Mouse (Mus musculus): ENCODE results near the gene Ccn6. TPM values are rescaled to one million over a fixed set of nuclear protein-coding genes. Genes with fewer than 3 reads are reported as not detected.

The Ccn6 gene
- polyA plus RNA-seq (2021; fragmentation: Nextera tagmentation), result 0.08 TPM in 1 of 2 replicates, not detected in the other
- long read RNA-seq, experiment 1, result 0 reads
- long read RNA-seq, experiment 2, result 0 reads

GRCm38 (mm10) chr10:39163694-39164093, at the start of gene Ccn6:
Gene Ccn6, minus strand, starts transcription at chr10:39163794.

DNA sequence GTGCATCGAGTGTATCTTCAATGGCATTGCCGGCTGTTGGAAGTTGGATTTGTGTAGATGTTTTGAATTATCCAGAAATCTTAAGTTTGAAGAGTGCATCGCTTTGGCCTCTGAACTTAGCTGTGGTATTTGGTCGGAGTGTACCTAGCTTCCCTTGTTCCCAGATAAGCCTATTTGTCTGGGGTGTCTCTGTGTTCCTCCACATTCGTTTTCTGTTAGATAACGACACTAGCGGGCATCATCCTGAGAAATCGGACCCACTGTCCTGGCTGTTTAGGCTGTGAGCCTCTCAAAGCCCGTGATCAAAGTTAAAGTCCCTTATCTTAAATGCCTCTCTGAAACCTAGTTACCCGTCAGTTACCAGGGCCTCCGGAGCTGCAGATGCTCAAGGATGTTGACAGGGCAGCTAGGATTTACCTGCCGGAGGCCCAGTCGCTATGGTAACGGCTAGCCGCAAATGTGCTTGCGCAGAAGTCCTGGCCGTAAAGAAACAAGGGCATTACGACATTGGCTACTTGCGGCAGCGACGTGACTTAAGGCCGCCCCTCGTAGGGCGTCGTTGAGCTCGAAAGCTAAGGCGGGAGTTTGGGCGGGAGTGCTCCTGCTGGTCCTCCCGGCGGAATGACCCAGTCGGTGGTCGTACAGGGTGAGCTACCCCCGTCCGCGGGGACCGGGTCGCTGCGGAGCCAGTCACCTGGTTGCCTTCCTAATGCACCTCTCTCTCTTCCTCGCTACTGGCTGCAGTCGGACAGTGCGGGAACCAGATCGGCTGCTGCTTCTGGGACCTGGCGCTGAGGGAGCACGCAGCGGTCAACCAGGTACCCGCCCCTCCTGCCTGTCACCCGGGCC, 29.9 kb downstream of the Ccn6 start, which contains the start of the genes Fam229b and Tube1:
Gene Fam229b, minus strand, starts transcription at position 453 of the 849 bp plus-strand sequence.
Gene Tube1, plus strand, starts transcription at position 515 of the 849 bp plus-strand sequence.

Other genes with a start within 250 kb of the Ccn6 start
- 1.1 and 1.4 TPM in 2 replicates for gene Lama4, start 198.3 kb downstream of the Ccn6 start, polyA plus RNA-seq (2021; fragmentation: Nextera tagmentation)
- gene Fam229b, start 29.9 kb downstream of the Ccn6 start, polyA plus RNA-seq (2021; fragmentation: Nextera tagmentation), result 37.4 and 40.6 TPM in 2 replicates
- gene Tube1, start 29.8 kb downstream of the Ccn6 start, polyA plus RNA-seq (2021; fragmentation: Nextera tagmentation), result 1.7 and 2.2 TPM in 2 replicates
- 22.8 and 28.7 TPM in 2 replicates for gene Fyn, start 205.1 kb upstream of the Ccn6 start, polyA plus RNA-seq (2021; fragmentation: Nextera tagmentation)